Mouse (Mus musculus): ENCODE measurements at regions not wholly inside any gene's neighbourhood (a gene's known extent, or its start where the extent isn't known, plus 50 kb on each side); places are given as distances from the start of the nearest gene placed in this dataset.

DNA sequence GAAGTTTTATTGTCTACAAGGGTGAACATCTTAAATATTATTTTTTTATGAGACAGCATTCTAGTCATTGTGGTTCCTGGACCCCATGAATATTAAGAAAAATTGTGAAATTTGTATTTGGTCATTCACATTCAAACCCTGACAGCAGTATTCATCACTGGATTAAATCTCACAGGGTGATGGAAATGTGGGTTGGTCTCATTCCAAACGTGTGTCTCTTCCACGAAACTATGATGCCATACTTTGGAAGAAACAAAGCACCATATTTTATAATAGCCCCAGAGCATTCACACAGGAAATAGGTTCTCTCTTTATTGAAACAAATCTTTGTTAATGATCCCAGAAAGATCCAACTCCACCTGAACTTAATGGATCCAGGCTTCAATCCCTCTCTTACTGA lies 156.2 kb upstream of the Tgfbr2 start:
- H3K9me3 ChIP-seq = no peaks in the 10 kb centered on the region
- no peak overlapping the region for H3K4me3 ChIP-seq
- DNase-seq (ENCODE audit: extremely low spot score, low spot score) = no peak
- 0 out of 2 replicates have a peak, but pooled peaks cover 2% of the 10 kb centered on the region for H3K4me1 ChIP-seq
- H3K27ac ChIP-seq = no peak overlapping the region
- H3K36me3 ChIP-seq (replicated peaks) = no peaks in the 10 kb centered on the region
- 93% methylated on average over 2 of the region's 2 CpGs for WGBS
- no peaks in the 10 kb centered on the region for H3K27me3 ChIP-seq (ENCODE audit: poor library complexity, severe bottlenecking)

DNA sequence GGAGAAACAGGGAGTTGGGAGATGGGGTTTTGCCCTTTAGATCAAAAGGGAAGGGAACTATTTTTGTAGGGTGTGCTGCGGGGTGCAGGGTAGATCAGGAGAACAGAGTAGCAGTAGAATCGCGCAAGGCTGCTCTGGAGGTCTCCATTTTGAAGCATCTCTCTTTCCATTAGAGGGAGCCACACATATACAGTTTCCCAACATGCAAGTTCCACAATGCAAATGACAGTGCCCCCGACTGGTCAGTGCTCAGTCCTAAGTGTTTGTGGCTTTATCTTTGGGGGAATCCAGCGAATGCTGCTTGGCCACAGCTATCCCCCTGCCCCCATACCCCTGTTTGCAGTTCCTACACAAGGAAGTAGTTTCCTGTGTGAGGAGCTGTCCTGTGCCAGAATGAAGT lies 155.6 kb upstream of the Tgfbr2 start:
- no peaks in the 10 kb centered on the region for H3K9me3 ChIP-seq
- no peaks in the 10 kb centered on the region for H3K36me3 ChIP-seq (replicated peaks)
- H3K4me1 ChIP-seq = 0 out of 2 replicates have a peak, but pooled peaks cover 2% of the 10 kb centered on the region
- DNase-seq (ENCODE audit: extremely low spot score, low spot score) = no peak
- WGBS = 76% methylated on average over 5 of the region's 5 CpGs
- H3K27ac ChIP-seq = no peak overlapping the region
- no peak overlapping the region for H3K4me3 ChIP-seq
- no peaks in the 10 kb centered on the region for H3K27me3 ChIP-seq (ENCODE audit: poor library complexity, severe bottlenecking)

- H3K27ac ChIP-seq = no peak overlapping the region
- no peaks in the 10 kb centered on the region for H3K9me3 ChIP-seq
- H3K36me3 ChIP-seq (replicated peaks) = no peaks in the 10 kb centered on the region
- DNase-seq (ENCODE audit: extremely low spot score, low spot score) = no peak
- peaks cover 5% of the 10 kb centered on the region; the same call in 1 of the 2 replicates for H3K4me1 ChIP-seq
- no peak overlapping the region for H3K4me3 ChIP-seq
- H3K27me3 ChIP-seq (ENCODE audit: poor library complexity, severe bottlenecking) = no peaks in the 10 kb centered on the region
- WGBS = 83% methylated on average over 5 of the region's 5 CpGs
These were observed 154.0 kb upstream of the Tgfbr2 start for GRCm38 (mm10) chr9:116329147-116329546.

DNA sequence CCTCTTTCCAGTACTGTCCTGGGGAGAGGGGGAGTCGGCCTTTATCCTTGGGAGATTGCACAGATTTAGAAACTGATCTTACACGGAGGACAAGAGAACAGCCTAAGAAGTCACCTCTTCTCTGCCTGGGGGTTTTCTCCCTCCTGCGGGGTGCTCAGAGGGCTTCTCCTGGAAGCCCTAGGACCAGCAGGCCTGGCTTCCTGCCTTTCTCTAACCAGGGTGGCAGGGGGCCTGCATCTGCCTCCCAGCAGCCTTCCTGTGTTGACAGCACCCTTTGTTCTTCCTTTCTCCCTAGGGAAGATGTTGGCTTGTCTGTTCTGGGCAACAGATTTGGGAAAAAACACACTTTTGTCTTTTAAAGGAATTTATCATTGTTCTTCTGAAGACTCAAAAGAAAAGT lies 153.0 kb upstream of the Tgfbr2 start:
- no peak for DNase-seq (ENCODE audit: extremely low spot score, low spot score)
- H3K36me3 ChIP-seq (replicated peaks) = no peaks in the 10 kb centered on the region
- H3K9me3 ChIP-seq = no peaks in the 10 kb centered on the region
- 0 out of 2 replicates have a peak overlapping the region, but pooled peaks have one; percentile 41 for H3K27ac ChIP-seq
- H3K27me3 ChIP-seq (ENCODE audit: poor library complexity, severe bottlenecking) = no peaks in the 10 kb centered on the region
- H3K4me1 ChIP-seq = peaks cover 6% of the 10 kb centered on the region; the same call in 1 of the 2 replicates
- 30% methylated on average over 3 of the region's 3 CpGs for WGBS
- no peak overlapping the region for H3K4me3 ChIP-seq

- 95% methylated on average over 2 of the region's 2 CpGs for WGBS
- Histone ChIP-seq H3K36me3 (replicated peaks) (no peaks in the 10 kb centered on the region), H3K4me3 (no peak overlapping the region)
These were observed 151.9 kb upstream of the Tgfbr2 start for GRCm38 (mm10) chr9:116327080-116327479.

GRCm38 (mm10) chr9:116324971-116325370 lies 149.8 kb upstream of the Tgfbr2 start:
- Histone ChIP-seq H3K27me3 (ENCODE audit: poor library complexity, severe bottlenecking) (no peaks in the 10 kb centered on the region), H3K27ac (no peak overlapping the region), H3K9me3 (no peaks in the 10 kb centered on the region), H3K4me1 (peaks cover 6% of the 10 kb centered on the region; the same call in 1 of the 2 replicates), H3K36me3 (replicated peaks) (no peaks in the 10 kb centered on the region), H3K4me3 (no peak overlapping the region)
- no peak for DNase-seq (ENCODE audit: extremely low spot score, low spot score)
- WGBS = 95% methylated on average over 4 of the region's 4 CpGs

More at GRCm38 (mm10) chr9:116327080-116327479, 151.9 kb upstream of the Tgfbr2 start:
- no peak for DNase-seq (ENCODE audit: extremely low spot score, low spot score)
- Histone ChIP-seq H3K9me3 (no peaks in the 10 kb centered on the region), H3K27me3 (ENCODE audit: poor library complexity, severe bottlenecking) (no peaks in the 10 kb centered on the region), H3K4me1 (peaks cover 6% of the 10 kb centered on the region; the same call in 1 of the 2 replicates), H3K27ac (no peak overlapping the region)

DNA sequence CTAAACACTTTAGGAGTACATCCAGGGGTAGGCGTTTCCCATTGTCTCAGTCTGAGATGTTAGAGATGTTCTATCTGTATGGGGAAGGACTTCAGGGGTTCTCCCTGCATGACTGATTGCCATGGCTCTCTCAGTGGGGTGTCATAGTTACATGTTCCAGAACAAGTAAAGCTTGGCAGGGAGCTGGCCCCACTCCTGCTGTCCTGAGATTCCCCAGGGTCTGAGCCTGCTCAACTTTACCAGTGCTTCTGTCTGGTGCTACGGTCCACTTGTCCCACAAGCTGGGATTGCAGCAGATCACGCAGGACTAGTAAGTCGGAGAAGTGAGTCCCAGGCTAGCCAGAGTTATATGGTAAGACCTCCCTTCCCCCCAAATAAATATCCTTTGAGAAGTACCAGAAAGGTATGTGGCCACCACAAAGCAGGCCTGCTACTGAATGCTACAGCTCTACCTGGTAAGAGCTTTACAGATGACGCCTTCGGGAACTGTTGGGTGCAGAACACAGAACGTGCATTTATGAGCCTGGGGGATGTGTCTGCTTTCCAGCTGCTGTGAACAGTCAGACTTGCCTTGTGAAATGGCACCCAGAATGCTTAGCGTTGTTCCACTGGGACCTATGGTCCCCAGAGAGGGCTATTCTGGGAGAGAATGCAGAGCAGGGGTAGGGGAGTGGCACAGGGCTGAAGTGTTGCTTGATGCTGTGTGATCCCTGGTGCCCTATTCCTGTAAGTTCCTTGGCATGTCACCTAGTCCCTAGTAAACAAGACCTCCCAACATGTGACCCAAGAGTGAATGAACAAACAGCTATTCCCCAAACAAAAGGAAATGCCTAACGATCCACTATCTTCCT lies 148.9 kb upstream of the Tgfbr2 start:
- no peaks in the 10 kb centered on the region for H3K36me3 ChIP-seq (replicated peaks)
- H3K4me1 ChIP-seq = peaks cover 6% of the 10 kb centered on the region; the same call in 1 of the 2 replicates
- H3K27ac ChIP-seq = no peak overlapping the region
- 86% methylated on average over 9 of the region's 9 CpGs for WGBS
- no peaks in the 10 kb centered on the region for H3K27me3 ChIP-seq (ENCODE audit: poor library complexity, severe bottlenecking)
- H3K9me3 ChIP-seq = no peaks in the 10 kb centered on the region
- DNase-seq (ENCODE audit: extremely low spot score, low spot score) = no peak
- H3K4me3 ChIP-seq = no peak overlapping the region

GRCm38 (mm10) chr9:116321908-116322307 lies 146.7 kb upstream of the Tgfbr2 start:
- no peak for DNase-seq (ENCODE audit: extremely low spot score, low spot score)
- H3K4me3 ChIP-seq = no peak overlapping the region
- H3K9me3 ChIP-seq = no peaks in the 10 kb centered on the region
- H3K27ac ChIP-seq = no peak overlapping the region
- no peaks in the 10 kb centered on the region for H3K36me3 ChIP-seq (replicated peaks)
- H3K27me3 ChIP-seq (ENCODE audit: poor library complexity, severe bottlenecking) = no peaks in the 10 kb centered on the region
- H3K4me1 ChIP-seq = peaks cover 4% of the 10 kb centered on the region; the same call in 1 of the 2 replicates
- 95% methylated on average over 6 of the region's 6 CpGs for WGBS

- peaks cover 4% of the 10 kb centered on the region; the same call in 1 of the 2 replicates for H3K4me1 ChIP-seq
- H3K4me3 ChIP-seq = no peak overlapping the region
- DNase-seq (ENCODE audit: extremely low spot score, low spot score) = no peak
- H3K36me3 ChIP-seq (replicated peaks) = no peaks in the 10 kb centered on the region
- no peaks in the 10 kb centered on the region for H3K27me3 ChIP-seq (ENCODE audit: poor library complexity, severe bottlenecking)
- H3K27ac ChIP-seq = no peak overlapping the region
- 85% methylated on average over 3 of the region's 3 CpGs for WGBS
- no peaks in the 10 kb centered on the region for H3K9me3 ChIP-seq
These were observed 144.3 kb upstream of the Tgfbr2 start for GRCm38 (mm10) chr9:116319421-116319820.

DNA sequence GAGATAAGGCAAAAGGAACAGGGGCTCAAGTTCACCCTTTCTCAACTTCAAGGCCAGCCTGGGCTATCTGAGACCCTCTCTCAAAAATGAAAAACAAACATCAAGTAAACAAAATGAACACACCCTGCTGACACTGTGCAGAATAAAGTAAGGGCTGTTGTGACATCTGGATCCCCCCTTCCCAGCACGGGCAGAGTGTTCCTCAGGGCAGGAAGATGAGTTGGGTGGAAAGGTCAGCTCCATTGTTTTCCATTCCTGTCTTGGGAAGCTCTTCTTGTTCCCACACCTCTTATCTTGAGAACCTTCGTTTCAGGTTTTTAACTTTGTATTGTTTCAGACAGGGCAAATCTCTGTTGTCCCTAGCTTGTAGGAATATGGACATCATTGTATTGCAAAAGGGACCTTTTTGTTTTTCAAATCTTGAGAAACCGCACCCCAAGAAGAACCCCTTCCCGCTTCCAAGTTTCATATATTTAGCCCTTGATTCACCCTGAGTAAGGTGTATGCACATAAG lies 141.5 kb upstream of the Tgfbr2 start:
- Histone ChIP-seq H3K27me3 (ENCODE audit: poor library complexity, severe bottlenecking) (no peaks in the 10 kb centered on the region), H3K27ac (no peak overlapping the region), H3K36me3 (replicated peaks) (no peaks in the 10 kb centered on the region), H3K9me3 (no peaks in the 10 kb centered on the region), H3K4me3 (no peak overlapping the region), H3K4me1 (no peaks in the 10 kb centered on the region)
- no peak for DNase-seq (ENCODE audit: extremely low spot score, low spot score)
- WGBS = 82% methylated on average over 4 of the region's 4 CpGs

DNA sequence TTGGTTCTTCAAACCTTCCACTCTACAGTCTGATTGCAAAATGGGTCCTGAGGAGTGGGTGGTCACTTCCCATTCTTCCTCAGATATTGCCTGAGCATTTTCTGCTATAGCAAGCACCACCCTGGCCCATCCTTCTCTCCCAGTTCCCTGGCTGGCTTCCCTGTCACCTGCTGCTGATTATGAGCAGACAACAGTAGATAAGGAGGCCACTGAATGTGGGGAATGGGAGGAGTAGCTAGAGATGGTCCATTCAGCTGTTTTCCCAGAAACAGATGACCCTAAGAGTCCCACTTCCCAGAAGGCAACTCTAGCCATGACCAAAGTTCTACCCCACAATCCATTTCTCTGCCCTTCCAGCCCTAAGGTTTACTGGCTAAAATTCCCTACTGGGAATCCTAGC lies 139.6 kb upstream of the Tgfbr2 start:
- no peak overlapping the region for H3K4me3 ChIP-seq
- no peak overlapping the region for H3K27ac ChIP-seq
- no peaks in the 10 kb centered on the region for H3K9me3 ChIP-seq
- no peaks in the 10 kb centered on the region for H3K27me3 ChIP-seq (ENCODE audit: poor library complexity, severe bottlenecking)
- DNase-seq (ENCODE audit: extremely low spot score, low spot score) = no peak
- H3K36me3 ChIP-seq (replicated peaks) = no peaks in the 10 kb centered on the region
- no peaks in the 10 kb centered on the region for H3K4me1 ChIP-seq

GRCm38 (mm10) chr9:116313932-116314790 lies 139.0 kb upstream of the Tgfbr2 start:
- Histone ChIP-seq H3K4me1 (no peaks in the 10 kb centered on the region), H3K9me3 (no peaks in the 10 kb centered on the region), H3K27me3 (ENCODE audit: poor library complexity, severe bottlenecking) (no peaks in the 10 kb centered on the region), H3K36me3 (replicated peaks) (no peaks in the 10 kb centered on the region), H3K4me3 (no peak overlapping the region), H3K27ac (no peak overlapping the region)
- 92% methylated on average over 14 of the region's 14 CpGs for WGBS
- no peak for DNase-seq (ENCODE audit: extremely low spot score, low spot score)

All from forebrain, embryonic 10.5 days (tissue).